Mouse (Mus musculus) MEL (cell line): ENCODE measurements around the gene Gjc2. TPM values are rescaled to one million over a fixed set of nuclear protein-coding genes. Genes with fewer than 3 reads are reported as not detected.

Experiments used
- DNase-seq: peaks from one replicate; pipeline ENCODE4 v3.0.0; 2011; ENCODE audit warnings: low read depth, low spot score
- H3K27ac ChIP-seq: 2 replicates; pipeline ENCODE4 v1.5.1; 2012; ENCODE audit warnings: low read depth, mild to moderate bottlenecking, control low read depth, low read length, moderate library complexity; ENCODE audit not compliant: control insufficient read depth
- H3K27me3 ChIP-seq, 2 experiments: fragments of 150-350 bp in 1 of 2; sonication (generic) in 1 of 2; 2 replicates each; pipeline ENCODE4 v1.6.1; 2012; ENCODE audit warnings: low read length in 2 of 2, mild to moderate bottlenecking in 2 of 2, improper control_type of control experiment in 1 of 2, moderate library complexity in 1 of 2; ENCODE audit not compliant: insufficient read depth in 2 of 2, control insufficient read depth in 1 of 2
- H3K36me3 ChIP-seq, 2 experiments: 2 replicates each; pipeline ENCODE4 v1.6.1; 2012 to 2014; ENCODE audit warnings: low read length in 2 of 2, improper control_type of control experiment in 1 of 2, inconsistent platforms in 1 of 2, mild to moderate bottlenecking in 1 of 2; ENCODE audit not compliant: insufficient read depth in 2 of 2, control insufficient read depth in 1 of 2
- H3K4me1 ChIP-seq, 2 experiments: fragments of 150-350 bp in 1 of 2; sonication (generic) in 1 of 2; 2 replicates each; pipeline ENCODE4 v1.6.1; 2012; ENCODE audit warnings: low read length in 2 of 2, improper control_type of control experiment in 1 of 2, mild to moderate bottlenecking in 1 of 2; ENCODE audit not compliant: insufficient read depth in 2 of 2, control insufficient read depth in 1 of 2
- H3K4me3 ChIP-seq, 2 experiments: fragments of 150-350 bp in 1 of 2; sonication (generic) in 1 of 2; 2 replicates each; pipeline ENCODE4 v1.5.1; 2012; ENCODE audit warnings: low read depth in 2 of 2, low read length in 2 of 2, mild to moderate bottlenecking in 2 of 2, moderate library complexity in 2 of 2, control low read depth in 1 of 2, improper control_type of control experiment in 1 of 2; ENCODE audit not compliant: control insufficient read depth in 1 of 2, insufficient read depth in 1 of 2
- H3K79me2 ChIP-seq: 2 replicates; pipeline ENCODE4 v1.6.1; 2012; ENCODE audit warnings: mild to moderate bottlenecking, low read length, moderate library complexity; ENCODE audit not compliant: control insufficient read depth, poor library complexity, insufficient read depth
- H3K9ac ChIP-seq: 2 replicates; pipeline ENCODE4 v1.6.1; 2012; ENCODE audit warnings: low read depth, mild to moderate bottlenecking, control low read depth, low read length, moderate library complexity; ENCODE audit not compliant: control insufficient read depth, poor library complexity, severe bottlenecking
- H3K9me3 ChIP-seq: fragments of 150-350 bp; sonication (generic); replicated peaks from 2 replicates; pipeline ENCODE4 v1.6.1; 2012; ENCODE audit warnings: mild to moderate bottlenecking, low read length, improper control_type of control experiment, moderate library complexity; ENCODE audit not compliant: insufficient read depth
- BHLHE40 ChIP-seq: IDR thresholded peaks from 2 replicates; pipeline ENCODE4 v1.6.1; 2012; ENCODE audit warnings: low read depth, mild to moderate bottlenecking, inconsistent platforms, low read length, improper control_type of control experiment, borderline replicate concordance
- E2F4 ChIP-seq: IDR thresholded peaks from 2 replicates; pipeline ENCODE4 v1.6.1; 2011; ENCODE audit warnings: low read depth, low read length, improper control_type of control experiment, borderline replicate concordance
- ELF1 ChIP-seq: IDR thresholded peaks from 2 replicates; pipeline ENCODE4 v1.6.1; 2014; ENCODE audit warnings: low read depth, mild to moderate bottlenecking, inconsistent platforms, low read length, improper control_type of control experiment, moderate library complexity
- ETS1 ChIP-seq: IDR thresholded peaks from 2 replicates; pipeline ENCODE4 v1.6.1; 2012; ENCODE audit warnings: low read depth, mild to moderate bottlenecking, inconsistent platforms, low read length, improper control_type of control experiment, moderate library complexity
- GABPA ChIP-seq: IDR thresholded peaks from 2 replicates; pipeline ENCODE4 v1.6.1; 2012; ENCODE audit warnings: low read depth, mild to moderate bottlenecking, inconsistent platforms, low read length, improper control_type of control experiment, moderate library complexity
- HCFC1 ChIP-seq: IDR thresholded peaks from 2 replicates; pipeline ENCODE4 v1.6.1; 2012; ENCODE audit warnings: low read depth, mild to moderate bottlenecking, inconsistent platforms, low read length, improper control_type of control experiment, moderate library complexity
- JUND ChIP-seq: IDR thresholded peaks from 2 replicates; pipeline ENCODE4 v1.6.1; 2011; ENCODE audit warnings: low read depth, mild to moderate bottlenecking, improper control_type of control experiment, low read length
- MAFK ChIP-seq: IDR thresholded peaks from 2 replicates; pipeline ENCODE4 v1.6.1; 2011; ENCODE audit warnings: low read depth, mild to moderate bottlenecking, low read length, improper control_type of control experiment, borderline replicate concordance
- MAX ChIP-seq: IDR thresholded peaks from 2 replicates; pipeline ENCODE4 v1.6.1; 2011; ENCODE audit warnings: low read length, improper control_type of control experiment
- MEF2A ChIP-seq: IDR thresholded peaks from 2 replicates; pipeline ENCODE4 v1.6.1; 2014; ENCODE audit warnings: low read depth, mild to moderate bottlenecking, inconsistent platforms, low read length, improper control_type of control experiment; ENCODE audit not compliant: poor library complexity, insufficient replicate concordance, severe bottlenecking; ENCODE audit errors: extremely low read depth
- POLR2AphosphoS2 ChIP-seq: IDR thresholded peaks from 2 replicates; pipeline ENCODE4 v1.6.1; 2011; ENCODE audit warnings: low read length, improper control_type of control experiment
- RAD21 ChIP-seq: IDR thresholded peaks from 2 replicates; pipeline ENCODE4 v1.6.1; 2011; ENCODE audit warnings: mild to moderate bottlenecking, low read depth, low read length, improper control_type of control experiment
- RCOR1 ChIP-seq: IDR thresholded peaks from 2 replicates; pipeline ENCODE4 v1.6.1; 2012; ENCODE audit warnings: low read depth, mild to moderate bottlenecking, inconsistent platforms, low read length, improper control_type of control experiment
- SMC3 ChIP-seq: IDR thresholded peaks from 2 replicates; pipeline ENCODE4 v1.6.1; 2011; ENCODE audit warnings: low read depth, low read length, improper control_type of control experiment
- USF1 ChIP-seq: IDR thresholded peaks from 2 replicates; pipeline ENCODE4 v1.6.1; 2014; ENCODE audit warnings: low read depth, mild to moderate bottlenecking, inconsistent platforms, low read length, improper control_type of control experiment, moderate library complexity
- ZKSCAN1 ChIP-seq: IDR thresholded peaks from 2 replicates; pipeline ENCODE4 v1.6.1; 2012; ENCODE audit warnings: low read depth, mild to moderate bottlenecking, inconsistent platforms, low read length, improper control_type of control experiment, moderate library complexity
- ZMIZ1 ChIP-seq: IDR thresholded peaks from 2 replicates; pipeline ENCODE4 v1.6.1; 2012; ENCODE audit warnings: low read depth, mild to moderate bottlenecking, inconsistent platforms, low read length, improper control_type of control experiment, moderate library complexity
- polyA plus RNA-seq, 2 experiments: library from polyadenylated mRNA; stranded (reverse) in 1 of 2; unstranded in 1 of 2; fragments of >175 nt in 1 of 2; fragments of >200 nt in 1 of 2; gene quantifications; 2 replicates each; pipeline versions ENCODE4 v1.2.1 to v1.2.4; 2012; ENCODE audit warnings: low replicate concordance in 2 of 2, low read depth in 1 of 2; ENCODE audit not compliant: insufficient read length in 2 of 2, insufficient read depth in 1 of 2, missing spikeins in 1 of 2
- total RNA-seq: library from RNA; depleted of rRNA; stranded (reverse); fragments of 300-350 nt; gene quantifications from 2 replicates; pipeline ENCODE4 v1.2.3, GENCODE M21; 2012

Gene Gjc2
- total and polyA plus RNA-seq, 3 experiments, result 0.07 to 0.08 TPM; not detected in 1

DNA sequence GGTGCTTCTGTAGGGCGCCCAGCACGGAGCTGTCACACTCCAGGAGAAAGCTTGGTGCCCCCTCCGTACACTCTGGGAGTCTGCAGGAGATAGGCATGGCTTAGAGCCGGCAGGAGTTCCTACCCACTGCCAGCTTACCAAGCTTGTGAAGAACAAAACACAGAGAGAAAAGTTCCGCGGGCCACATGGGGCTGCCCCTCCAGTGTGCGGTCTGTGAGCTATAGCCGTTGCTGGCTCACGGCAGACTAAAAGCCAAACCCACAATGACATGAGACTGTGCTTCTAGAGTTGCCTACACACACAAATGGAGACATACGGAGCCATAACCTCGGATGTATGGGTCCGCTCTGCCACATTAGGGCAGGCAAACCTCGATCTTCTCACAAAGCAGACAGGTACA lies 23.9 kb downstream of the Gjc2 start:
- DNase-seq, result no peak
- Histone ChIP-seq H3K36me3 (peaks cover 0 to 9% of the 10 kb centered on the region in 2 experiments; a peak in 2 of 4 replicates), H3K79me2 (peaks cover 10% of the 10 kb centered on the region), H3K27me3 (no peaks in the 10 kb centered on the region), H3K4me1 (peaks cover 4 to 17% of the 10 kb centered on the region in 2 experiments; a peak in 3 of 4 replicates), H3K4me3 (no peak overlapping the region), H3K27ac (no peak overlapping the region), H3K9ac (no peak overlapping the region), H3K9me3 (no peaks in the 10 kb centered on the region)
- TF ChIP-seq ZKSCAN1 (no peak), MAX (no peak), BHLHE40 (no peak), ETS1 (no peak), MAFK (no peak), E2F4 (no peak), ELF1 (no peak), GABPA (no peak), RAD21 (no peak), HCFC1 (no peak), ZMIZ1 (no peak), SMC3 (no peak)

DNA sequence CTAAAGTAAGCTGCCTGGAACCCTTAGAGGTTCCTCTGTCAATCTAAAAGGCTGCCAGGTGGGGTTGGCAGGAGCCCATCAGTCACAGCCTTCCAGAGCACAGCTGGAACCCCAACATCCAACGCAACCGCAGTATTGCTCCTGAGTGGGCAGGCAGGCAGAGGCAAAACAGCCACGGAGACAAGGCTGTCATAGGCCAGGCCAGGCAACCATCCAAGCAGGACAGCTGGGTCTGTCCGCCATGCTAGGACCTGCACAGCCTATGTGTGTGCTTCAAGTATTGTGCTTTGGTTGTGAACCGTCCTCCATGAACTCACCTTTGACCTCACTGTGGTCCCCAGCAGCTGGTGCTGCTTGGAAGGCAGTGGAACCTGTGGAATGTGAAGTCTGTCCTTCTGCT lies 27.1 kb downstream of the Gjc2 start:
- TF ChIP-seq POLR2AphosphoS2 (no peak), RCOR1 (no peak), USF1 (no peak)
- TF ChIP-seq, all 39 proteins: peak for 0
- H3K27me3 ChIP-seq, result no peaks in the 10 kb centered on the region
- H3K9ac ChIP-seq, result no peak overlapping the region
- H3K4me3 ChIP-seq, result no peak overlapping the region
- no peaks in the 10 kb centered on the region for H3K79me2 ChIP-seq
- no peaks in the 10 kb centered on the region for H3K9me3 ChIP-seq
- H3K27ac ChIP-seq, result no peak overlapping the region
- no peak for DNase-seq
- peaks cover 0 to under 1% of the 10 kb centered on the region in 2 experiments; a peak in 1 of 4 replicates for H3K4me1 ChIP-seq
- H3K36me3 ChIP-seq, result no peaks in the 10 kb centered on the region

DNA sequence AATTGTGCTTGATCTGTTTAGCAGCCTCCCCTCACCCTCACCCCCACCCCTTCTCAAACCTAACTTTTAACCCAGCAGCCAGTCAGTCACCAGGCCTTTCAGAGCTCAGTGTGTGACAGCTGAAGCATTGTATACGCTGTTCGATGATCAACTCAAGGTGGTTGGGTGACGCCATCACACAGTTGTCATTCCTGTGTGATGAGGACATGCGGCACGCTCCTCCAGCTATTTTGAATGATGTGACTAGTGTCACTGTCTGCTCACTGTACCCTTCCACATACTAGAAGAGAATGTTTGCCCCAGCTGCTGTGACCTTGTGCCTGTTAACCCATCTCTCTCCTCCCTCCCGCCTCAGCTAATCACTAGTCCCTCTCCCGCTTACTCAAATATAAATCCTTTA lies 28.8 kb downstream of the Gjc2 start:
- Histone ChIP-seq H3K9ac (no peak overlapping the region), H3K9me3 (no peaks in the 10 kb centered on the region), H3K4me3 (no peak overlapping the region), H3K79me2 (no peaks in the 10 kb centered on the region), H3K27me3 (peaks cover 0 to 2% of the 10 kb centered on the region in 2 experiments; a peak in 1 of 4 replicates), H3K4me1 (no peaks in the 10 kb centered on the region), H3K27ac (no peak overlapping the region), H3K36me3 (no peaks in the 10 kb centered on the region)
- TF ChIP-seq JUND (no peak), MEF2A (no peak)
- no peak for DNase-seq
